Mouse (Mus musculus): ENCODE data around the gene Itln1. TPM values are rescaled to one million over a fixed set of nuclear protein-coding genes. Genes with fewer than 3 reads are reported as not detected.

The Itln1 gene
- total RNA-seq, 2 experiments from 2014 or later = not detected

GRCm38 (mm10) chr1:171515557-171515956, 19.5 kb downstream of the Itln1 start:
- DNase-seq (ENCODE audit: low spot score) = no peak
- intact Hi-C loops (cut with DNase I) = no loop called here

GRCm38 (mm10) chr1:171515039-171515438, 20.1 kb downstream of the Itln1 start:
- intact Hi-C loops (cut with DNase I) = no loop called here

GRCm38 (mm10) chr1:171513760-171514159, 21.3 kb downstream of the Itln1 start:
- DNase-seq (ENCODE audit: low spot score) = no peak
- intact Hi-C loops (cut with DNase I) = no loop called here

More at GRCm38 (mm10) chr1:171515039-171515438, 20.1 kb downstream of the Itln1 start:
- no peak for DNase-seq (ENCODE audit: low spot score)

GRCm38 (mm10) chr1:171513234-171513633, 21.9 kb downstream of the Itln1 start:
- intact Hi-C loops (cut with DNase I) = no loop called here

GRCm38 (mm10) chr1:171504586-171504985, 30.5 kb downstream of the Itln1 start:
- intact Hi-C loops (cut with DNase I) = loop anchor here (2.0 to 10.0 kb wide), 3 partner anchors 62 to 470 kb away; no protein-coding TSS in a partner anchor
- no peak for DNase-seq (ENCODE audit: low spot score)

More at GRCm38 (mm10) chr1:171513234-171513633, 21.9 kb downstream of the Itln1 start:
- DNase-seq (ENCODE audit: low spot score) = no peak

GRCm38 (mm10) chr1:171503592-171504291, 31.4 kb downstream of the Itln1 start:
- intact Hi-C loops (cut with DNase I) = loop anchor here (2.0 to 10.0 kb wide), 3 partner anchors 63 to 469 kb away; no protein-coding TSS in a partner anchor
- DNase-seq (ENCODE audit: low spot score) = peak; percentile 43

- peak; percentile 88 for DNase-seq (ENCODE audit: low spot score)
- intact Hi-C loops (cut with DNase I) = loop anchor here (10.0 kb wide), 2 partner anchors 398 to 468 kb away; no protein-coding TSS in a partner anchor
Observed at GRCm38 (mm10) chr1:171503250-171503591, 31.9 kb downstream of the Itln1 start, which contains the start of gene Alyref2. TSS of gene Alyref2 (plus strand) at chr1:171503478.

- intact Hi-C loops (cut with DNase I) = loop anchor here (10.0 kb wide), 2 partner anchors 398 to 468 kb away; no protein-coding TSS in a partner anchor
- DNase-seq (ENCODE audit: low spot score) = no peak
Observed at GRCm38 (mm10) chr1:171502388-171503249, 32.5 kb downstream of the Itln1 start.

GRCm38 (mm10) chr1:171501636-171502080, 33.4 kb downstream of the Itln1 start:
- no peak for DNase-seq (ENCODE audit: low spot score)
- intact Hi-C loops (cut with DNase I) = loop anchor here (10.0 kb wide), 2 partner anchors 397 to 467 kb away; no protein-coding TSS in a partner anchor

- DNase-seq (ENCODE audit: low spot score) = no peak
- intact Hi-C loops (cut with DNase I) = loop anchor here (10.0 kb wide), 2 partner anchors 396 to 466 kb away; no protein-coding TSS in a partner anchor
Observed at GRCm38 (mm10) chr1:171501016-171501610, 34.0 kb downstream of the Itln1 start.

- no peak for DNase-seq (ENCODE audit: low spot score)
- intact Hi-C loops (cut with DNase I) = loop anchor here (10.0 kb wide), 2 partner anchors 395 to 465 kb away; no protein-coding TSS in a partner anchor
Observed at GRCm38 (mm10) chr1:171499856-171500255, 35.2 kb downstream of the Itln1 start.

- DNase-seq (ENCODE audit: low spot score) = no peak
- intact Hi-C loops (cut with DNase I) = no loop called here
Observed at GRCm38 (mm10) chr1:171495371-171495770, 39.7 kb downstream of the Itln1 start.

- DNase-seq (ENCODE audit: low spot score) = no peak
- intact Hi-C loops (cut with DNase I) = no loop called here
Observed at GRCm38 (mm10) chr1:171494241-171494640, 40.9 kb downstream of the Itln1 start.

GRCm38 (mm10) chr1:171478968-171479367, 56.1 kb downstream of the Itln1 start:
- intact Hi-C loops (cut with DNase I) = loop anchor here (1.0 to 10.0 kb wide), 3 partner anchors 66 to 364 kb away; partner anchors contain the start of gene Cfap126
- DNase-seq (ENCODE audit: low spot score) = no peak

GRCm38 (mm10) chr1:171477758-171478545, 57.1 kb downstream of the Itln1 start:
- intact Hi-C loops (cut with DNase I) = loop anchor here (1.0 to 10.0 kb wide), 3 partner anchors 65 to 363 kb away; partner anchors contain the start of gene Cfap126
- DNase-seq (ENCODE audit: low spot score) = no peak

- intact Hi-C loops (cut with DNase I) = loop anchor here (10.0 kb wide), 1 partner anchor 362 kb away; the partner anchor contains the start of gene Cfap126
- DNase-seq (ENCODE audit: low spot score) = no peak
Observed at GRCm38 (mm10) chr1:171477123-171477522, 58.0 kb downstream of the Itln1 start.

- DNase-seq (ENCODE audit: low spot score) = no peak
- intact Hi-C loops (cut with DNase I) = loop anchor here (5.0 to 10.0 kb wide), 2 partner anchors 37 to 359 kb away; partner anchors contain the start of genes Cfap126 and F11r
Observed at GRCm38 (mm10) chr1:171473920-171474640, 61.0 kb downstream of the Itln1 start.

- intact Hi-C loops (cut with DNase I) = loop anchor here (5.0 to 10.0 kb wide), 2 partner anchors 36 to 359 kb away; partner anchors contain the start of genes Cfap126 and F11r
- no peak for DNase-seq (ENCODE audit: low spot score)
Observed at GRCm38 (mm10) chr1:171473506-171473905, 61.6 kb downstream of the Itln1 start.
